8 mouse cellular contexts compared by ENCODE assay signal in genomic region chr7:12921318-12921704, GRCm38 (mm10). TPM values are rescaled to one million over a fixed set of nuclear protein-coding genes. Genes with fewer than 3 reads are reported as not detected.
DNase-seq lines count a peak whose midpoint lies in the region; ATAC-seq and TF ChIP-seq lines count a peak whose summit lies in the region.

No protein-coding gene starts in this region.

- ATAC-seq in embryonic facial prominence, embryonic 12.5 days (ENCODE audit: insufficient number of reproducible peaks, insufficient read depth, low FRiP score, low TSS enrichment), result no peak
- no peak for ATAC-seq in intestine, embryonic 14.5 days (replicated peaks; ENCODE audit: low FRiP score, low TSS enrichment, low read depth)
- peak; percentile 19; the same call in 1 of the 2 replicates for ATAC-seq in neural tube, embryonic 12.5 days (ENCODE audit: low FRiP score, low read depth)

- H3K4me2 ChIP-seq in embryonic facial prominence, embryonic 12.5 days (replicated peaks), result peak overlapping the region; percentile 74
- H3K4me2 ChIP-seq in intestine, embryonic 14.5 days (ENCODE audit: low read length), result peak overlapping the region; percentile 89
- H3K4me2 ChIP-seq in neural tube, embryonic 12.5 days (replicated peaks), result peak overlapping the region; percentile 82

- H3K27ac ChIP-seq in liver, adult 2 months (replicated peaks; ENCODE audit: insufficient read depth, low read depth, low read length), result peak overlapping the region; percentile 86
- H3K27ac ChIP-seq in embryonic facial prominence, embryonic 12.5 days, result peak overlapping the region; percentile 93
- H3K27ac ChIP-seq in intestine, embryonic 14.5 days (ENCODE audit: low read depth), result peak overlapping the region; percentile 97
- peak overlapping the region; percentile 75 for H3K27ac ChIP-seq in neural tube, embryonic 12.5 days

- peak overlapping the region; percentile 75 for H3K9ac ChIP-seq in liver, adult 2 months (ENCODE audit: low read depth, low read length)
- peak overlapping the region; percentile 75 for H3K9ac ChIP-seq in embryonic facial prominence, embryonic 12.5 days
- H3K9ac ChIP-seq in intestine, embryonic 14.5 days (ENCODE audit: low read length), result peak overlapping the region; percentile 86
- peak overlapping the region; percentile 71 for H3K9ac ChIP-seq in neural tube, embryonic 12.5 days

- no peak for DNase-seq in liver, adult 2 months (ENCODE audit: extremely low read depth, low read depth, low spot score)
- no peak for DNase-seq in liver
- no peak for DNase-seq in intestine, embryonic 14.5 days (ENCODE audit: low spot score)
- DNase-seq in urinary bladder, postnatal 25 days (ENCODE audit: low spot score), result no peak
- no peak for DNase-seq in gastrocnemius, postnatal 36 days
- DNase-seq in T-cell, adult 2 months (ENCODE audit: low spot score), result no peak

- peaks cover 29% of the 10 kb centered on the region for H3K36me3 ChIP-seq in liver, adult 2 months (ENCODE audit: control insufficient read depth, insufficient read depth, low read length)
- H3K36me3 ChIP-seq in embryonic facial prominence, embryonic 12.5 days, result peaks cover 34% of the 10 kb centered on the region
- H3K36me3 ChIP-seq in intestine, embryonic 14.5 days (ENCODE audit: control insufficient read depth, insufficient read depth, low read length), result peaks cover 34% of the 10 kb centered on the region
- H3K36me3 ChIP-seq in neural tube, embryonic 12.5 days, result peaks cover 31% of the 10 kb centered on the region

- H3K9me3 ChIP-seq in embryonic facial prominence, embryonic 12.5 days, result no peaks in the 10 kb centered on the region
- H3K9me3 ChIP-seq in intestine, embryonic 14.5 days (ENCODE audit: control insufficient read depth, low read length), result no peaks in the 10 kb centered on the region
- H3K9me3 ChIP-seq in neural tube, embryonic 12.5 days, result no peaks in the 10 kb centered on the region

- TF ChIP-seq POLR2A in liver, adult 2 months (IDR thresholded peaks at IDR 0.05; ENCODE audit: extremely low read depth, insufficient read depth, low read length), result no peak

- intact Hi-C loops in gastrocnemius, postnatal 36 days (cut with DNase I), result no loop called here

- 2% methylated on average over 3 of the region's 3 CpGs for WGBS in liver, adult 2 months
- WGBS in embryonic facial prominence, embryonic 12.5 days, result 1% methylated on average over 3 of the region's 3 CpGs
- 0% methylated on average over 3 of the region's 3 CpGs for WGBS in intestine, embryonic 14.5 days
- WGBS in neural tube, embryonic 12.5 days, result 0% methylated on average over 3 of the region's 3 CpGs

- no peak for TF ChIP-seq CTCF in liver, adult 2 months (IDR thresholded peaks at IDR 0.05; ENCODE audit: low read depth, low read length)

- H3K27me3 ChIP-seq in liver, adult 2 months (ENCODE audit: control insufficient read depth, insufficient read depth, low read length), result no peaks in the 10 kb centered on the region
- H3K27me3 ChIP-seq in embryonic facial prominence, embryonic 12.5 days, result peaks cover 7% of the 10 kb centered on the region
- H3K27me3 ChIP-seq in intestine, embryonic 14.5 days (replicated peaks; ENCODE audit: control insufficient read depth, insufficient read depth, low read length), result no peaks in the 10 kb centered on the region
- peaks cover 5% of the 10 kb centered on the region for H3K27me3 ChIP-seq in neural tube, embryonic 12.5 days (replicated peaks)

- peak overlapping the region; percentile 70 for H3K4me3 ChIP-seq in liver, adult 2 months (ENCODE audit: insufficient read depth, low read depth, low read length)
- H3K4me3 ChIP-seq in embryonic facial prominence, embryonic 12.5 days, result peak overlapping the region; percentile 82
- H3K4me3 ChIP-seq in intestine, embryonic 14.5 days (ENCODE audit: low read depth, low read length), result peak overlapping the region; percentile 80
- peak overlapping the region; percentile 86 for H3K4me3 ChIP-seq in neural tube, embryonic 12.5 days

- H3K79me2 ChIP-seq in liver, adult 2 months (ENCODE audit: control insufficient read depth, insufficient read depth, low read length), result peaks cover 5% of the 10 kb centered on the region; the same call in 1 of the 2 replicates

- H3K4me1 ChIP-seq in liver, adult 2 months (ENCODE audit: control insufficient read depth, insufficient read depth, low read length), result peaks cover 11% of the 10 kb centered on the region
- peaks cover 14% of the 10 kb centered on the region for H3K4me1 ChIP-seq in embryonic facial prominence, embryonic 12.5 days
- peaks cover 14% of the 10 kb centered on the region; the same call in 1 of the 2 replicates for H3K4me1 ChIP-seq in intestine, embryonic 14.5 days (replicated peaks; ENCODE audit: control insufficient read depth, insufficient read depth, low read length)
- peaks cover 11% of the 10 kb centered on the region for H3K4me1 ChIP-seq in neural tube, embryonic 12.5 days

RNA-seq across cellular contexts. Expression of gene Rps5, which starts 0.8 kb away (rescaled TPM):
- 773 and 998 TPM in 2 replicates for total RNA-seq in liver, adult 2 months (2014; rRNA removed)
- polyA plus RNA-seq in liver, adult 2 months (2012; rRNA removed), result 789 and 798 TPM in 2 replicates
- polyA plus RNA-seq in embryonic facial prominence, embryonic 12.5 days (2016; fragmentation: Nextera tagmentation; extraction: Ambion mirVana), result 833 and 862 TPM in 2 replicates
- 1,510 and 1,578 TPM in 2 replicates for polyA plus RNA-seq in intestine, embryonic 14.5 days (2014; fragmentation: Nextera tagmentation; extraction: Ambion mirVana)
- polyA plus RNA-seq in neural tube, embryonic 12.5 days (2016; fragmentation: Nextera tagmentation; extraction: Ambion mirVana), result 583 and 619 TPM in 2 replicates
- 100 to 1,000 TPM; 473 to 557 TPM for total RNA-seq in gastrocnemius, postnatal 36 days (2021)

RNA-seq across cellular contexts. Expression of gene Rnf225, which starts 5.9 kb away (rescaled TPM):
- total RNA-seq in liver, adult 2 months (2014; rRNA removed), result 0.09 and 0.47 TPM in 2 replicates
- polyA plus RNA-seq in liver, adult 2 months (2012; rRNA removed), result 0.45 and 0.65 TPM in 2 replicates
- polyA plus RNA-seq in embryonic facial prominence, embryonic 12.5 days (2016; fragmentation: Nextera tagmentation; extraction: Ambion mirVana), result 0.95 and 1.0 TPM in 2 replicates
- 0.45 and 0.63 TPM in 2 replicates for polyA plus RNA-seq in intestine, embryonic 14.5 days (2014; fragmentation: Nextera tagmentation; extraction: Ambion mirVana)
- 0.37 and 0.62 TPM in 2 replicates for polyA plus RNA-seq in neural tube, embryonic 12.5 days (2016; fragmentation: Nextera tagmentation; extraction: Ambion mirVana)
- under 1 TPM; 0.22 to 0.51 TPM for total RNA-seq in gastrocnemius, postnatal 36 days (2021)

RNA-seq across cellular contexts. Expression of gene Zscan22, which starts 23.7 kb away (rescaled TPM):
- 1.2 and 1.5 TPM in 2 replicates for total RNA-seq in liver, adult 2 months (2014; rRNA removed)
- 5.7 and 6.6 TPM in 2 replicates for polyA plus RNA-seq in liver, adult 2 months (2012; rRNA removed)
- 16.8 and 18.2 TPM in 2 replicates for polyA plus RNA-seq in embryonic facial prominence, embryonic 12.5 days (2016; fragmentation: Nextera tagmentation; extraction: Ambion mirVana)
- 17.4 and 21.6 TPM in 2 replicates for polyA plus RNA-seq in intestine, embryonic 14.5 days (2014; fragmentation: Nextera tagmentation; extraction: Ambion mirVana)
- polyA plus RNA-seq in neural tube, embryonic 12.5 days (2016; fragmentation: Nextera tagmentation; extraction: Ambion mirVana), result 12.0 and 12.5 TPM in 2 replicates
- 1 to 10 TPM; 2.4 to 2.8 TPM for total RNA-seq in gastrocnemius, postnatal 36 days (2021)

RNA-seq across cellular contexts. Expression of gene Zfp128, which starts 40.3 kb away (rescaled TPM):
- total RNA-seq in liver, adult 2 months (2014; rRNA removed), result 1.7 and 2.1 TPM in 2 replicates
- 0.46 and 0.58 TPM in 2 replicates for polyA plus RNA-seq in liver, adult 2 months (2012; rRNA removed)
- 5.4 and 5.9 TPM in 2 replicates for polyA plus RNA-seq in embryonic facial prominence, embryonic 12.5 days (2016; fragmentation: Nextera tagmentation; extraction: Ambion mirVana)
- 4.4 and 4.8 TPM in 2 replicates for polyA plus RNA-seq in intestine, embryonic 14.5 days (2014; fragmentation: Nextera tagmentation; extraction: Ambion mirVana)
- 6.1 and 6.7 TPM in 2 replicates for polyA plus RNA-seq in neural tube, embryonic 12.5 days (2016; fragmentation: Nextera tagmentation; extraction: Ambion mirVana)
- 1 to 10 TPM; 1.3 to 2.0 TPM for total RNA-seq in gastrocnemius, postnatal 36 days (2021)

RNA-seq across cellular contexts. Expression of gene Zfp324, which starts 44.3 kb away (rescaled TPM):
- 3.9 and 4.1 TPM in 2 replicates for total RNA-seq in liver, adult 2 months (2014; rRNA removed)
- polyA plus RNA-seq in liver, adult 2 months (2012; rRNA removed), result 3.4 and 5.2 TPM in 2 replicates
- 13.9 and 14.4 TPM in 2 replicates for polyA plus RNA-seq in embryonic facial prominence, embryonic 12.5 days (2016; fragmentation: Nextera tagmentation; extraction: Ambion mirVana)
- 7.4 and 8.3 TPM in 2 replicates for polyA plus RNA-seq in intestine, embryonic 14.5 days (2014; fragmentation: Nextera tagmentation; extraction: Ambion mirVana)
- 11.6 and 12.1 TPM in 2 replicates for polyA plus RNA-seq in neural tube, embryonic 12.5 days (2016; fragmentation: Nextera tagmentation; extraction: Ambion mirVana)
- 1 to 10 TPM; 1.7 to 2.2 TPM for total RNA-seq in gastrocnemius, postnatal 36 days (2021)
